Mouse (Mus musculus) spleen, postnatal 36 days (tissue): ENCODE data around the gene Wwp2.

Experiments used
- DNase-seq, 2 experiments: peaks; one replicate each; pipeline ENCODE4 v3.0.0; 2022; ENCODE audit warnings: low spot score in 2 of 2, mixed read lengths in 1 of 2

The Wwp2 gene

GRCm38 (mm10) chr8:107560820-107561536 is 124.8 kb downstream of the Wwp2 start:
- peak; percentile 44 to 48 for DNase-seq

DNA sequence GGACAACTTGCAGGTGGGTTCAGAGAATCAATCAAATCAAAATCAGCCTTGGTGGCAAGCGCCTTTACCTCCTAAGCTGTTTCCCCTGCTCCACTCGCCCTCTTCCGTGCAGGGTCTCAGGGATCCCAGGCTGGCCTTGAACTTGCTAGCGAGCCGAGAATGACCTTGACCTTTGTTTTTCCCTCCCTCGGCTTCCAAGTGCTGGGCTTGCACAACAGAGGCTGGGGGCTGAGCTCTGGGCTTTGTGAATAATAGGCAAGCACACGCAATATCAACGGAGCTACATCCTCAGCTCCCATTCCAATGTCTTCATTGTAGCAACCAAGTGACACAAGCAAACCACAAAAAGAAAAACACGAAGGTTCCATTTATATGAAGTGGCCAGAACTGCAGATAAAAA is 126.0 kb downstream of the Wwp2 start:
- DNase-seq: no peak

DNA sequence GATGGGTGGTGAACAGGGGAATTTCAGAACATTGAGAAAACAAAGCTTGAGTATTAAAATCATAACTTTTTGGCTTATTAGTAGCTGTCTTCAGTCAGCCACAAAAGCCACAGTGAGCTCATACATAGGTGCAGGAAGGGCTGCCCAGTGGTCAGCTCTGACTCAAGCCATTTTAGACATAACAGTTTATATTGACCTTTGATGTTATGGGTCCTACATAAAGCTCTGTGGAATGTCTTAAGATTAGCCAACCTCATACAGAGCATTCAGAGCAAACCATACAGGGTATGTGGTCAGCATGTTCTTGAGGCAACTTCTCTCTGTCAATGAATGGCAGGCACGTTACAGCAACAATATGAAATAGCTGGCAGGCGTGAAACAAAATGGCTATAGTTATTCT is 134.9 kb downstream of the Wwp2 start:
- no peak for DNase-seq

GRCm38 (mm10) chr8:107571486-107572135 is 135.4 kb downstream of the Wwp2 start:
- no peak for DNase-seq

GRCm38 (mm10) chr8:107572497-107572896 is 136.3 kb downstream of the Wwp2 start:
- peak; percentile 55 to 63 for DNase-seq

GRCm38 (mm10) chr8:107574771-107575170 is 138.6 kb downstream of the Wwp2 start:
- DNase-seq: peak; percentile 30 to 44

GRCm38 (mm10) chr8:107576702-107577101 is 140.5 kb downstream of the Wwp2 start:
- peak; percentile 58 to 69 for DNase-seq

DNA sequence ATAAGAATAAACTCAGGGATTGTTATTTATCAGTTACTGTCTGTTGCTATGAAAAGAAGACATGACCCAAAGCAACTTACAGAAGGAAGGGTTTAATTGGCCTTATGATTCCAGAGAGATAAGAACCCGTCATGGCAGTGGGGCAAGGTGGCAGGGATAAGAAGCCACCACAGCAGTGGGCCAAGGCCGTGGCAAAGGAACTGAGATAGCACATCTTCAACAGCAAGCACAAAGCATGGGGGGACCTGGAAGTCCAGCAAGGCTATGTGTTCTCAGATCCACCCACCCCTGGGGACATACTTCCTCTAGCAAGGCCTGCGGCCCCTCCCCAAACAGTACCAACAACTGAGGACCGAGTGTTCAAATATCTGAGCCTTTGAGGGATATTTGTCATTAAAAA is 141.5 kb downstream of the Wwp2 start:
- DNase-seq: no peak

DNA sequence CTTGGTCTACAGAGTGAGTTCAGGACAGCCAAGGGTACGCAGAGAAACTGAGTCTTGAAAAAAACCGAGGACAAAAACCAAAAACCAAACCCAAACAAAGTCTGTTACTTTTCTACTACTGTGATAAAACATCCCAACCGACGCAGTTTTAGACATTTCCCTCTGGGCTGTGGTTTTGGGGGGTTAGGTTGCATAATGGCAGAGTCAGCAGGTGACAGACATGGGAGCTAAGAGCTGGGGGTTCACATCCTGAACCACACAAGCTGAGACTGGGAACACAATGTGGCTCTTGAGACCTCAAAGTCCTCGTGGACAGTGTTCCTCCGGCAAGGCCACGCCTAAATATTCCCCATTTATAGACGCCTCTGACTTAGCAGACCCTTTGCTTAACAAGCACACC is 142.0 kb downstream of the Wwp2 start:
- no peak for DNase-seq

DNA sequence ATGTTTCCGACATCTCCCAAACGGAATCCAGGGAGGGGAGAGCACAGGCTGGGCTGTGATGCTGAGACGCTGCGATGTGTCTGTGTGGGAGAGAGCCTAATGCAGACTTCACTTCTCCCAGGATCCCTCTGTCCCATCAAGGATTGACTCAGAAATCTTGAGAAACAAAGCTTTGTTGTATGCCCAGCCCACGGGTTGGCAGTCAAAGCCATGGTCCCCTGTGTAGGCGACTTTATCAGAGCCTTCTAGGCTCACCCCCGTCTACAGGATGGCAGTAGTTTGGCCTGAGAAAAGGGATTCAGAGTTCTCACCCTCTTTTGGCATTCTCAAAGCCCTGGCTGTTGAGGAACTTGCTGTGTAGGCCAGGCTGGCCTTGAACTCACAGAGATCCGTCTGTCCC is 142.4 kb downstream of the Wwp2 start:
- no peak for DNase-seq

DNA sequence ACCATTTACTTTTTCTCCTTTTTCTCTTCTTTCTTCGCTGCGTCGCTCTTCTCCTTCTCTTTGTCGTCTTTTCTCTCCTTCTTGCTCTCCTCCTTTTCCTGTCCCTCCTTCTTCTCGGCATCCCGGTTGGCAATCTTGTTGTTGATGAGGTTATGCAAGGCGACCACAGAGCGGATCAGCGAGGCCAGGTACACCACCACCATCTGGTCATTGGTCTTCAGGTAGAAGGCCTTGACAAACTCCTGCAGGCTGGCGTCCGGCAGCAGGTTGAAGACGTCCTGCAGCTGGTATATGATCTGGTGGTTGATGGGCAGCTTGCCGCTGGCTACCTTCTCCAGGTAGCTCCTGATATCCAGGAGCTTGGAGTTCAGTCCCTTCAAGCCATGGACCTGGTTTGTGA is 144.7 kb downstream of the Wwp2 start:
- DNase-seq: no peak

DNA sequence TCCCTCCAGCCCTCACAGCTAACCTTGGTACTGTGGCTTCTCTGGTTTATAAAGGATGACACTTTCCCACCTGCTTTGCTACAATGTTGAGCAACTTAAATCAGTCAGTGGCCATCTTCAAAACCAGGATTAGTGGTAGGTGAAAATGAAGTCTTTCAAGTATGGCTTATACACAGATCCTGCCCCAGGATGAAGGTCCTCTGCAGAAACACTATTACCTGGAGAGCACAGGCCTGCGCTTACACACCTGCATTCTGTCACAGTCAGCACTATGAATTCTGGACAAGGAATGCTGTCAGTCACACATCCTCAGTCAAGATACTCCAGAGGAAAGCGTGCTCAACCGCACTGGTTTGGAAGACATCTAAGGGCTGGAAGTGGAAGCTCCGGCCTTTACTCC is 145.4 kb downstream of the Wwp2 start:
- DNase-seq: no peak

- no peak for DNase-seq
Observed at GRCm38 (mm10) chr8:107582136-107582535, 146.0 kb downstream of the Wwp2 start.

- peak in 1 of 2 experiments; percentile 8 for DNase-seq
Observed at GRCm38 (mm10) chr8:107587429-107587994, 151.3 kb downstream of the Wwp2 start.

DNA sequence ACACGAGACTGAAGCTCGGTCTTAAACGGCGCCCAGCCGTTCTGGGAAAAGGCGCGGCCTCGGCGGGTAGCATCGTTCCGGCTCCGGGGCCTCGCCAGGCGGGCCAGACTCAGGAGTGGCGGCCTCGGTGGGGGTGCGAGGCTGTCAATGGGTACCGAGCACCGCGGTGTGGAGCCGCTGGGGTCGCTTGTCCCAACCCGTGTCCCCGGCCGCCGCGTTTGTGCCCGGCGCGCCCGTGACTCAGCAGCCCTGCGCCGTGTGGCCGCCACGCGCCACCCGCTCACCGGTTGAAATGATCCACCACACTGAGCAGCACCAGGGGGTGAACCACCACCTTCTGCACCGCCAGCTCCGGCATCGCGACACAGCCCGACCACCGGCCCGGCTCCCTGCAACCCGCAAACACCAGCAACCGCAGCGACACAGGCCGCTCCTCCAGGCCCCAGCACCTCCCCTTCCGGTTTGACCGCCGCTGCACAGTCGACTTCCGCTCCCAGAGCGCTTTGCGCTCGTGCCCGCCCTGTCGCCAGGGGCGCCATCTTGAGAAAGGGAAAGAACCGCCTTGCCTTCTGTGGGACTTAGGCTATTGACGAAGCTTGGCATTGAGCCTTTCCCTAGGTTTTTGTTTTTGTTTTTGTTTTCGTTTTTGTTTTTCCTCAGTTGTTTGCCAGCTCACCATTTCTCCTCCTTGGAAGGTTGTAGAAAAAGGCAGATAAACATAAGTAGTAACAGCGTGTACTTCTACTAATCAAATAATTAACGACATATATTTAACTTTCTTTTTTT is 152.0 kb downstream of the Wwp2 start, which contains the start of gene Psmd7:
Gene Psmd7, minus strand, starts transcription at position 470 of the 786 bp plus-strand sequence.
- peak; percentile 92 to 93 for DNase-seq

DNA sequence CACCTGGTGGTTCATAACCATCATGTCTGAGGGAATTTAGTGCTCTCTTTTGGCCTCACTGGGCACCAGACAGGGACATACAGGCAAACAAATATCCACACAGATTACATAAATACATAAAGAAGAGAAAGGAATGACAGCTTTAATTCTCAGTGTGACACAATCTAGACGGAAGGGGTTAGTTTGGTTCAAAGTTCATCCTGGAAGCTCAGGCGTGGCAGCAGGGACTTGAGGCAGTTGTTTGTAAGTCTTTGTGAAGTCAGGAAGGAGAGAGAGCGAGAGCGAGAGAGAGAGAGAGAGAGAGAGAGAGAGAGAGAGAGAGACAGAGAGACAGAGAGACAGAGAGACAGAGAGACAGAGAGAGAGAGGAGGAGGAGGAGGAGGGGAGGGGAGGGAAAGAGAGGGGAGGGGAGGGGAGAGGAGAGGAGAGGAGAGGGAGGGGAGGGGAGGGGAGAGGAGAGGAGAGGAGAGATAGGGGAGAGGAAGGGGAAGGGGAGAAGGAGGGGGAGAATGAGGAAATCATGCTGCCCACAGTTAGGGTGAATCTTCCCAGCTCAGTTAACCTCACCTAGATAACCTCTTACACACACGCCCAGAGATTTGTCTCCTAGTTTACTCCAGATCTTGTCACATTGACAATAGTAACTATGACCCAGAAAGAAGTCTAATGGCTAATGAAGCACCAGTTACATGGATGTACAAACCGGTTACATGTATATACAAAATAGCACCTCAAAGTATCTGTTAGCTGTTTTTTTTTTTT is 158.0 kb downstream of the Wwp2 start:
- no peak for DNase-seq

DNA sequence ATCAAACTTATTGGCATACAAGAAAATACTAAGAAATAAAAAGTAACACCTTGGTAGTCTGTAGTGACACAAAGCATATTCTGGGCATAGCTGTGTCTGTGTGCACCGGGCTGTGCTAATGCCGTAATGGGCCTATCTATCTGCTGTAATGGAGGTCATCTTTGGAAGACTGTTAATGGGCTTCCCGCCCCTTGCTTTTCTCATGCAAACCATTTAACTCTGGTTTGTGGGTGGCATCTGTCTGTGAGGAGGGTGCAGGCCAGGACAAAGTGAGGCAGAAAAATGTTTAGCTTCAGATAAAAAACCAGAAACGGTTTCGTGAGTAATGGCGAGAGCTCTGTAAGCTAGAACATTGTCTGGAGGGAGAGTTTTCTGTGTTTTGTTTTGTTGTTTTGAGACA is 158.7 kb downstream of the Wwp2 start:
- no peak for DNase-seq

- no peak for DNase-seq
Observed at GRCm38 (mm10) chr8:107597731-107598130, 161.6 kb downstream of the Wwp2 start.

GRCm38 (mm10) chr8:107599691-107600090 is 163.5 kb downstream of the Wwp2 start:
- no peak for DNase-seq

DNA sequence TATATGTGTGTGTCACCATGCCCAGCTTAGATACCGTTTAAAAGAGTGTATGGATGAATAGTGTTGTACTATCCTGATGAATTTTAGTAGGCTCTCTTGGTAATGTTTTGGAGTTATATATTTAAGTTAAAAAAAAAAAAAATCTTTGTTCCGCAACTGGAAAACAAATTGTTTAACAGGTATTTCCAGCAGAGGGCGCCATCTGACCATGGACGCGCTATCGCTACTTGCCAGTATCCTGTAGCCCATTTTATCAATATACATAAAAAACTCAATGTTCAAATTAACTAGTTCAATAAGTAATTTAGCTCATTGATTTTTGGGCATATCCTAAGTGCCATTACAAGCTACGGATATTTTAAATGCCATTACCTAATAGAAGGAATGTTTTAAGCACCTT is 166.9 kb downstream of the Wwp2 start:
- peak; percentile 22 to 33 for DNase-seq
